Mouse (Mus musculus) forebrain, embryonic 15.5 days (tissue): ENCODE data around the gene Tlr11. TPM values are rescaled to one million over a fixed set of nuclear protein-coding genes. Genes with fewer than 3 reads are reported as not detected.

Experiments
- ATAC-seq: fragments of 200-750 bp; cut with Nextera tagmentation; replicated peaks from 2 replicates; pipeline ENCODE4 v1.8.0; 2017; ENCODE audit warnings: mild to moderate bottlenecking, moderate TSS enrichment, moderate library complexity
- H3K27ac ChIP-seq: fragments of 300-500 bp; sonication (generic); replicated peaks from 2 replicates; pipeline ENCODE4 v1.5.1; 2015; ENCODE audit warnings: mild to moderate bottlenecking, inconsistent platforms
- H3K27me3 ChIP-seq: fragments of 300-500 bp; sonication (generic); 2 replicates; pipeline ENCODE4 v1.6.1; 2015; ENCODE audit warnings: inconsistent platforms
- H3K36me3 ChIP-seq: fragments of 300-500 bp; sonication (generic); 2 replicates; pipeline ENCODE4 v1.6.1; 2015; ENCODE audit warnings: mild to moderate bottlenecking, inconsistent platforms
- H3K4me1 ChIP-seq: fragments of 300-500 bp; sonication (generic); 2 replicates; pipeline ENCODE4 v1.6.1; 2015; ENCODE audit warnings: inconsistent platforms
- H3K4me2 ChIP-seq: fragments of 300-500 bp; sonication (generic); replicated peaks from 2 replicates; pipeline ENCODE4 v1.6.1; 2015; ENCODE audit warnings: mild to moderate bottlenecking, inconsistent platforms
- H3K4me3 ChIP-seq: fragments of 300-500 bp; sonication (generic); 2 replicates; pipeline ENCODE4 v1.5.1; 2015; ENCODE audit warnings: mild to moderate bottlenecking, inconsistent platforms
- H3K9ac ChIP-seq: fragments of 300-500 bp; sonication (generic); replicated peaks from 2 replicates; pipeline ENCODE4 v1.6.1; 2015; ENCODE audit warnings: mild to moderate bottlenecking, inconsistent platforms
- H3K9me3 ChIP-seq: fragments of 300-500 bp; sonication (generic); 2 replicates; pipeline ENCODE4 v1.6.1; 2016; ENCODE audit warnings: inconsistent platforms
- WGBS: fragments of 180-500 bp; shearing (Covaris S2); methylation state at CpG from one replicate; pipeline ENCODE4 v1.1.7; 2015; ENCODE audit warnings: mixed read lengths; 5-methylcytosine and 5-hydroxymethylcytosine counted together
- polyA plus RNA-seq: library from polyadenylated mRNA; unstranded; fragments of >200 nt; fragmentation: Nextera tagmentation; extraction: Ambion mirVana; gene quantifications from 2 replicates; pipeline ENCODE4 v1.2.1, GENCODE M21; 2015

Tlr11 gene
- not detected in 2 replicates for polyA plus RNA-seq

- no peaks in the 10 kb centered on the region for H3K4me1 ChIP-seq
- 82% methylated on average over 2 of the region's 2 CpGs for WGBS
- no peaks in the 10 kb centered on the region for H3K36me3 ChIP-seq
- H3K9me3 ChIP-seq = no peaks in the 10 kb centered on the region
- H3K27me3 ChIP-seq = no peaks in the 10 kb centered on the region
- no peak within 1 kb of the TSS for H3K4me2 ChIP-seq
- no peak for ATAC-seq
- no peak within 1 kb of the TSS for H3K27ac ChIP-seq
- H3K4me3 ChIP-seq = no peak within 1 kb of the TSS
- no peak within 1 kb of the TSS for H3K9ac ChIP-seq
Observed at GRCm38 (mm10) chr14:50357593-50357992, at the start of gene Tlr11. TSS of gene Tlr11 (plus strand) at chr14:50357914.

GRCm38 (mm10) chr14:50326661-50327060 is 31.1 kb upstream of the Tlr11 start, which contains the start of gene Olfr734:
TSS of gene Olfr734 (minus strand) at chr14:50326761.
- Histone ChIP-seq H3K27ac (no peak within 1 kb of the TSS), H3K9ac (no peak within 1 kb of the TSS), H3K27me3 (no peaks in the 10 kb centered on the region), H3K4me3 (no peak within 1 kb of the TSS), H3K4me2 (no peak within 1 kb of the TSS), H3K9me3 (no peaks in the 10 kb centered on the region), H3K4me1 (no peaks in the 10 kb centered on the region), H3K36me3 (no peaks in the 10 kb centered on the region)
- no peak for ATAC-seq
- WGBS = 69% methylated on average over 1 of the region's 1 CpGs

- H3K27me3 ChIP-seq = no peaks in the 10 kb centered on the region
- WGBS = 80% methylated on average over 2 of the region's 2 CpGs
- no peak within 1 kb of the TSS for H3K4me3 ChIP-seq
- no peaks in the 10 kb centered on the region for H3K4me1 ChIP-seq
- no peak within 1 kb of the TSS for H3K9ac ChIP-seq
- no peaks in the 10 kb centered on the region for H3K36me3 ChIP-seq
- no peak within 1 kb of the TSS for H3K4me2 ChIP-seq
- ATAC-seq = no peak
- H3K9me3 ChIP-seq = no peaks in the 10 kb centered on the region
- no peak within 1 kb of the TSS for H3K27ac ChIP-seq
Observed at GRCm38 (mm10) chr14:50348796-50349195, 8.9 kb upstream of the Tlr11 start, which contains the start of gene Olfr735. TSS of gene Olfr735 (minus strand) at chr14:50348872.

- H3K9ac ChIP-seq = no peak overlapping the region
- H3K9me3 ChIP-seq = no peaks in the 10 kb centered on the region
- H3K4me2 ChIP-seq = no peak overlapping the region
Observed at GRCm38 (mm10) chr14:50352438-50352837, 5.3 kb upstream of the Tlr11 start.

GRCm38 (mm10) chr14:50356725-50357124 is 989 bp upstream of the Tlr11 start:
- Histone ChIP-seq H3K4me2 (no peak overlapping the region), H3K9ac (no peak overlapping the region), H3K9me3 (no peaks in the 10 kb centered on the region), H3K36me3 (no peaks in the 10 kb centered on the region), H3K4me1 (no peaks in the 10 kb centered on the region), H3K4me3 (no peak overlapping the region), H3K27ac (no peak overlapping the region), H3K27me3 (no peaks in the 10 kb centered on the region)
- ATAC-seq = no peak
- WGBS = 83% methylated on average over 2 of the region's 2 CpGs

More at GRCm38 (mm10) chr14:50352438-50352837, 5.3 kb upstream of the Tlr11 start:
- no peaks in the 10 kb centered on the region for H3K36me3 ChIP-seq
- WGBS = 49% methylated on average over 3 of the region's 3 CpGs
- no peaks in the 10 kb centered on the region for H3K27me3 ChIP-seq
- no peaks in the 10 kb centered on the region for H3K4me1 ChIP-seq
- no peak for ATAC-seq
- H3K4me3 ChIP-seq = no peak overlapping the region
- H3K27ac ChIP-seq = no peak overlapping the region

- no peak overlapping the region for H3K4me2 ChIP-seq
- no peak overlapping the region for H3K9ac ChIP-seq
- 87% methylated on average over 3 of the region's 3 CpGs for WGBS
- no peaks in the 10 kb centered on the region for H3K27me3 ChIP-seq
- no peaks in the 10 kb centered on the region for H3K36me3 ChIP-seq
- H3K9me3 ChIP-seq = no peaks in the 10 kb centered on the region
- H3K4me3 ChIP-seq = no peak overlapping the region
- ATAC-seq = no peak
- H3K27ac ChIP-seq = no peak overlapping the region
- H3K4me1 ChIP-seq = no peaks in the 10 kb centered on the region
Observed at GRCm38 (mm10) chr14:50360480-50360879, 2.8 kb downstream of the Tlr11 start.

GRCm38 (mm10) chr14:50363561-50363960 is 5.8 kb downstream of the Tlr11 start:
- Histone ChIP-seq H3K27me3 (no peaks in the 10 kb centered on the region), H3K4me3 (no peak overlapping the region), H3K9me3 (no peaks in the 10 kb centered on the region), H3K27ac (no peak overlapping the region), H3K4me2 (no peak overlapping the region), H3K36me3 (no peaks in the 10 kb centered on the region), H3K9ac (no peak overlapping the region), H3K4me1 (no peaks in the 10 kb centered on the region)
- ATAC-seq = no peak
- WGBS = 88% methylated on average over 2 of the region's 2 CpGs

GRCm38 (mm10) chr14:50380863-50381262 is 23.1 kb downstream of the Tlr11 start, which contains the start of gene Olfr736:
TSS of gene Olfr736 (plus strand) at chr14:50381163.
- Histone ChIP-seq H3K4me3 (no peak within 1 kb of the TSS), H3K27me3 (no peaks in the 10 kb centered on the region), H3K4me2 (no peak within 1 kb of the TSS), H3K4me1 (no peaks in the 10 kb centered on the region), H3K9ac (no peak within 1 kb of the TSS), H3K36me3 (no peaks in the 10 kb centered on the region), H3K27ac (no peak within 1 kb of the TSS), H3K9me3 (no peaks in the 10 kb centered on the region)
- 83% methylated on average over 2 of the region's 2 CpGs for WGBS
- ATAC-seq = no peak

GRCm38 (mm10) chr14:50407268-50407667 is 49.6 kb downstream of the Tlr11 start, which contains the start of gene Olfr738:
TSS of gene Olfr738 (plus strand) at chr14:50407568.
- Histone ChIP-seq H3K27me3 (no peaks in the 10 kb centered on the region), H3K4me1 (no peaks in the 10 kb centered on the region), H3K4me2 (no peak within 1 kb of the TSS), H3K36me3 (no peaks in the 10 kb centered on the region), H3K9ac (no peak within 1 kb of the TSS), H3K27ac (no peak within 1 kb of the TSS), H3K4me3 (no peak within 1 kb of the TSS), H3K9me3 (no peaks in the 10 kb centered on the region)
- WGBS = 96% methylated on average over 1 of the region's 1 CpGs
- no peak for ATAC-seq

Other genes starting within 250 kb of the Tlr11 start
- gene Olfr727, start 234.7 kb upstream of the Tlr11 start, polyA plus RNA-seq = not detected in 2 replicates
- not detected in 2 replicates for gene Olfr728, start 215.2 kb upstream of the Tlr11 start, polyA plus RNA-seq
- not detected in 2 replicates for gene Olfr729, start 205.0 kb upstream of the Tlr11 start, polyA plus RNA-seq
- gene Olfr730, start 169.7 kb upstream of the Tlr11 start, polyA plus RNA-seq = not detected in 2 replicates
- not detected in 2 replicates for gene Olfr731, start 116.0 kb upstream of the Tlr11 start, polyA plus RNA-seq
- gene Olfr732, start 73.7 kb upstream of the Tlr11 start, polyA plus RNA-seq = not detected in 2 replicates
- not detected in 2 replicates for gene Olfr733, start 56.4 kb upstream of the Tlr11 start, polyA plus RNA-seq
- not detected in 2 replicates for gene Olfr734, start 31.2 kb upstream of the Tlr11 start, polyA plus RNA-seq
- gene Olfr735, start 9.0 kb upstream of the Tlr11 start, polyA plus RNA-seq = not detected in 2 replicates
- not detected in 2 replicates for gene Olfr736, start 23.2 kb downstream of the Tlr11 start, polyA plus RNA-seq
- gene Olfr738, start 49.7 kb downstream of the Tlr11 start, polyA plus RNA-seq = not detected in 2 replicates
- not detected in 2 replicates for gene Olfr739, start 60.7 kb downstream of the Tlr11 start, polyA plus RNA-seq
- gene Olfr740, start 87.6 kb downstream of the Tlr11 start, polyA plus RNA-seq = not detected in 2 replicates
- not detected in 2 replicates for gene Olfr741, start 114.8 kb downstream of the Tlr11 start, polyA plus RNA-seq
- not detected in 2 replicates for gene Olfr742, start 145.7 kb downstream of the Tlr11 start, polyA plus RNA-seq
- gene Olfr743, start 163.9 kb downstream of the Tlr11 start, polyA plus RNA-seq = not detected in 2 replicates